Mouse (Mus musculus) liver, embryonic 13.5 days (tissue): Measurements from ENCODE around the gene Slfn9. TPM values are rescaled to one million over a fixed set of nuclear protein-coding genes. Genes with fewer than 3 reads are reported as not detected.
A peak's percentile ranks its signal among the peaks of the same experiment; 100 is the strongest.

ENCODE experiments used
- ATAC-seq: fragments of 200-750 bp; cut with Nextera tagmentation; 2 replicates; pipeline ENCODE4 v1.8.0; 2017; ENCODE audit warnings: low read depth, mild to moderate bottlenecking, moderate number of reproducible peaks, moderate library complexity
- DNase-seq: peaks from one replicate; pipeline ENCODE4 v3.0.0; 2022
- H3K27ac ChIP-seq: fragments of 300-500 bp; sonication (generic); 2 replicates; pipeline ENCODE4 v1.5.1; 2015; ENCODE audit warnings: moderate library complexity, mild to moderate bottlenecking, inconsistent platforms
- H3K27me3 ChIP-seq: fragments of 300-500 bp; sonication (generic); 2 replicates; pipeline ENCODE4 v1.6.1; 2015; ENCODE audit warnings: mild to moderate bottlenecking, inconsistent platforms
- H3K36me3 ChIP-seq: fragments of 300-500 bp; sonication (generic); 2 replicates; pipeline ENCODE4 v1.6.1; 2015; ENCODE audit warnings: mild to moderate bottlenecking, inconsistent platforms
- H3K4me1 ChIP-seq: fragments of 300-500 bp; sonication (generic); replicated peaks from 2 replicates; pipeline ENCODE4 v1.6.1; 2015; ENCODE audit warnings: inconsistent platforms
- H3K4me2 ChIP-seq: fragments of 300-500 bp; sonication (generic); 2 replicates; pipeline ENCODE4 v1.6.1; 2015; ENCODE audit warnings: inconsistent platforms, mild to moderate bottlenecking, moderate library complexity
- H3K4me3 ChIP-seq: fragments of 300-500 bp; sonication (generic); replicated peaks from 2 replicates; pipeline ENCODE4 v1.5.1; 2015; ENCODE audit warnings: mild to moderate bottlenecking, inconsistent platforms
- H3K9ac ChIP-seq: fragments of 300-500 bp; sonication (generic); 2 replicates; pipeline ENCODE4 v1.6.1; 2015; ENCODE audit warnings: mild to moderate bottlenecking, inconsistent platforms
- H3K9me3 ChIP-seq: fragments of 300-500 bp; sonication (generic); replicated peaks from 2 replicates; pipeline ENCODE4 v1.6.1; 2016; ENCODE audit warnings: inconsistent platforms
- WGBS: fragments of 180-500 bp; shearing (Covaris S2); methylation state at CpG from one replicate; pipeline ENCODE4 v1.1.7; 2015; ENCODE audit not compliant: insufficient replicate concordance; 5-methylcytosine and 5-hydroxymethylcytosine counted together
- polyA plus RNA-seq: library from polyadenylated mRNA; unstranded; fragments of >200 nt; fragmentation: Nextera tagmentation; extraction: Ambion mirVana; gene quantifications from 2 replicates; pipeline ENCODE4 v1.2.1, GENCODE M21; 2015

Slfn9 gene
- polyA plus RNA-seq, 1 experiment from 2014 or later, result 5.5 TPM

DNA sequence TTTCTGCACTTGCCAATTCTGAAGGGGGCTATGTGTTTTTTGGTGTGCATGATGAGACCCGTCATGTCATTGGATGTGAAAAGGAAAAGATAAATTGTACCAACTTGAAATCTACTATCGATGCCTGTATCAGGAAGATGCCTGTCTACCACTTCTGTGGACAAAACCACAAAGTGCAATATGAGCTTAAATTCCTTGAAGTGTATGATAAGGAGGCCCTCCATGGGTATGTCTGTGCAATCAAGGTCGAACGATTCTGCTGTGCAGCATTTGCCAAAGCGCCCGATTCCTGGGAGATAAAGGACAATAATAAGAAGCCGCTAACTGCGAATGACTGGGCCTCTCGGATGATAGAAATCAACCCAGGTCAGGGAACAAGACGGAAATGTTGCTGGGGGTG lies 34.7 kb downstream of the Slfn9 start:
- no peaks in the 10 kb centered on the region for H3K9me3 ChIP-seq
- WGBS, result 39% methylated on average over 10 of the region's 10 CpGs
- H3K27me3 ChIP-seq, result peaks cover 51% of the 10 kb centered on the region

DNA sequence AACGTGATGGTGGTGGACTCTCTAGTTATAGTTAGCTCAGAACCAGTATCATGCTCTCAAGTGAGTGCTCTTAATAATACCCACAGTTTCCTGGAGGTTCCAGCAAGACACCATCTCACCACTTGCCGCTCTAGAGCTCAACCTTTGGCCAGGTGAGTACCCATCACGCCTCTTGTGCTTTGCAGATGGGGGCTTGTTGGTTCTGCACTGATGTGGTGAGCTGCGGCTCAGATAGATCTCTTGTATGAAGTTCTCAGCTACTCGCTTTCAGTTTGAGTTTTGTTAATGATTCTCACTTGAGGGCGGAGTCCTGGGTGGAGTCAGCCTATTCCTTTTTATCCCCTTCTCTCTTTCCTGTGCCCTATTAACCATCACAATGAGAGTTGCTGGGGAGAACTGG lies 37.0 kb downstream of the Slfn9 start:
- H3K4me2 ChIP-seq, result no peak overlapping the region
- 62% methylated on average over 6 of the region's 6 CpGs for WGBS
- ATAC-seq (no peak), DNase-seq (no peak)
- H3K9ac ChIP-seq, result no peak overlapping the region
- no peaks in the 10 kb centered on the region for H3K9me3 ChIP-seq
- H3K4me3 ChIP-seq, result no peak overlapping the region
- no peak overlapping the region for H3K27ac ChIP-seq
- H3K4me1 ChIP-seq, result peaks cover 10% of the 10 kb centered on the region
- H3K36me3 ChIP-seq, result no peaks in the 10 kb centered on the region
- H3K27me3 ChIP-seq, result peaks cover 67% of the 10 kb centered on the region

More for the DNA sequence above, 34.7 kb downstream of the Slfn9 start:
- Histone ChIP-seq H3K9ac (no peak overlapping the region), H3K4me1 (peaks cover 6% of the 10 kb centered on the region), H3K4me2 (no peak overlapping the region), H3K4me3 (no peak overlapping the region), H3K27ac (no peak overlapping the region), H3K36me3 (no peaks in the 10 kb centered on the region)
- DNase-seq (no peak), ATAC-seq (no peak)

DNA sequence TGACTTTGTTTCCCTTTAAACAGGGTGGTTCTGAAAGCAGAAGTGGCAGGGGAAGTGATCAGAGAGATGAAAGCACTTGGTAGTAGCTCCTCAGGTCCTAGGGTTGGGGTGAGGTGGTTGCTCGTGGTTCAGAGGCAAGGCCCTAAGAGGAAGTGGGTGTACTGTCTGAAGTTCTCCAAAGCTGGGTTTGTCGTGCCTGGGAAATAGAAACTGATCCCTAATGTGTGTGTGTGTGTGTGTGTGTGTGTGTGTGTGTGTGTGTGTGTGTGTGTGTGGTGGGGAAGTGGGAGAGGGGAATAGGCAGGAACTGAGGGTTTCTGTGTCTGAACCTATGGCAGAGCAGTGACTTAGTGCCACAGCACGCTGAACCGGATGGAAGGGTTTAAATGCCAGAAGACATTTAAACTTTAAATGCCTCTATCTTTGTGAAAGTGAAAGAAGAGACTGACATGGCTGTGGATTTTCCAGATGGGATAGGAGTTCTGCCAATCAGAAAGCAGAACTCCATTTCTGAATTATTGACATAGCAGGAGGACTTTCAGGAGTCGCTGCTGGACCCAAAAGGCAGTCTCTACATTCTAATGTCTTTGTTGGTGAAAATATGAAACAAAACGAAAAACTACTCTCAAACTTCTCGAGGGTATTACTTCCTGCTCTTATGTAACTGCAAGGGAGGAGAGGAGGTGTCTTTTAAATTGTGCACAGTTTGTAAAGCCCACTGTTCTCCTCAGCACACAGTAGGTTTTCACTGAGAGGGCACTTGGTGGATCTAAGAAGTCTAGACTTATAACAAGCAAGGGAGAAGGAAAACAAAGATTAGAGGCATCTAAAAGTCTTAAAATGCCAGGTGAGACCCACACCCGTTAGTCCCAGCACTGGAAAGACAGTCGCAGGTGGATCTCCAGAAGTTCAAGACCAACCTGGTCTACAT lies 38.8 kb downstream of the Slfn9 start:
- no peak overlapping the region for H3K9ac ChIP-seq
- 27% methylated on average over 9 of the region's 9 CpGs for WGBS
- H3K27me3 ChIP-seq, result peaks cover 77% of the 10 kb centered on the region
- H3K4me3 ChIP-seq, result peak overlapping the region; percentile 24; the same call in 1 of the 2 replicates
- H3K4me1 ChIP-seq, result peaks cover 10% of the 10 kb centered on the region
- peak overlapping the region; percentile 45 for H3K4me2 ChIP-seq
- H3K36me3 ChIP-seq, result no peaks in the 10 kb centered on the region
- H3K9me3 ChIP-seq, result no peaks in the 10 kb centered on the region
- DNase-seq (no peak), ATAC-seq (no peak)
- no peak overlapping the region for H3K27ac ChIP-seq

DNA sequence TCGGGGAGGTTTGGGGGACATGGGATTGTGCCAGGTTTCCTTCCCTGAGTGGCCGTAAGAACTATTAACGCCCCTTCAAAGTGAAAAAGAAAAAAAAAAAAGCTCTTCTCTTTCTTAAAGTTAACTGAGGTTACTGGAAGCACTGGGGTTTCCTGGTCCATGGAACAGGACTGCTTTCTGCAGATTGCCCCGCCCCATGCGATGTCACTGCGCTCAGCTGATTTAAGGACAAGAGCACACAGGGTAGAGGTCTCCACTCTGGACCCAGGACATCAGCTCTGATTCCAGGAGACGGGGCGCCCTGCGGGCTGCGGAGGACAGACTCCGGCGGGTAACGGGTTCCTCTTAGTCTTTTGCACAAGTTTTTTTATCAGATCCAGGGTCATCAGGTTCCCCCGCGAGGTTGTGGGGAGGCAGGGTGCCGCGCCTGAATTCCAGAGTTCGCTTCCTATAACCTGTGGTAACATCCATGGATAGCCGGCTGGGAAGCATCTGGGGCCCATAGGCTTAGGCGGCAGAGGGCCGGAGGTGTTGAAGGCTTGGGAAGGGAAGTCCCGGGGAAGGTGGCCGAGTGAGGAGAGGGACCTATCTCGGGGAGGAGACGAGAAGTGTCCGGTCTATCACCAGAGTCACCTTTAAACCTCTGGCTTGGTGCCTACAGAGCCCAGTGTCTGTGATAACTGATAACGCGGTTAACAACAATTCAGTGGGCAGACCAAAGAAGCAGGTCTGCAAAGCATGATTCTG lies 39.6 kb downstream of the Slfn9 start:
- no peak for DNase-seq
- Histone ChIP-seq H3K9me3 (no peaks in the 10 kb centered on the region), H3K4me1 (peaks cover 10% of the 10 kb centered on the region), H3K27ac (no peak overlapping the region; the same call in 1 of the 2 replicates), H3K4me2 (peak overlapping the region; percentile 45), H3K9ac (no peak overlapping the region), H3K4me3 (peak overlapping the region; percentile 24), H3K36me3 (no peaks in the 10 kb centered on the region), H3K27me3 (peaks cover 74% of the 10 kb centered on the region)
- 2% methylated on average over 28 of the region's 28 CpGs for WGBS
- ATAC-seq, result no peak

DNA sequence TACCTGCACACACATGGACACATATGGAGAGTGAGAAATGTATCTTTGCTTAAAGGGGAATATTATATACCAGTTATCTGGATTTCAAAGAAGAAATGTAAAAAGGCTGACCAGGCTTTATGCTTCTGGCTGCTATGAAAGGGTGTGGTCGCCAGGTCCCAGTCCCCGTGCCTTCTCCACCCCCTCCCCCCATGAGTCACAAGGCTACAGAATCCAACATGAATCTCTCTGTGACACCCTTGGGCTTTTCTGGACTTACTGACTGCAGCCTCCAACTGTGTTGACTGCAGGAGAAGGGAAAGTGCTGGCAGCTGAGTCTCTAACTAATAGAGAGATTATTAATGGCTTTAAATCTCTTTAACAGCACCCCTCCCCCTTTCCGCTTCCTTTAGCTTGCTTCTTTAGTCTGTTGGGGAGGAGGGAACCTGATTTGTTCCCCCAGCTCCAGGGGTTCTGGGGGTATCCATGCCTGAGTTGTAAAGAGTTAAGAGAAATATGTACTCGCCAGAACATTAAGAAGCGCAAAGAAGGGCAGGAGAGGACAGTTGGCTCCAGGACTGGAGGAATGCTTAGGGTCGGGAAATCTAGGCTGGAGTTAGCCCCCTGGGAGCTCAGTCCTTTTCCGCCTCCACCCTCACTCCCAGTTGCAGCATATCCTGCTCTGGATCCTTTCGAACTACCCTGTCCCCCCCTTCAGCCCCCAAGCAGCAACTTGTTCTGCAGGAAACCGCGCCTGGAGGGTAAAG lies 40.7 kb downstream of the Slfn9 start, which contains the start of gene Slfn5:
Gene Slfn5, plus strand, starts transcription at position 614 of the 746 bp plus-strand sequence.
- H3K27ac ChIP-seq, result no peak within 1 kb of the TSS; the same call in 1 of the 2 replicates
- peak within 1 kb of the TSS; percentile 24 for H3K4me3 ChIP-seq
- ATAC-seq (no peak), DNase-seq (no peak)
- H3K4me1 ChIP-seq, result peaks cover 10% of the 10 kb centered on the region
- H3K9ac ChIP-seq, result no peak within 1 kb of the TSS
- H3K27me3 ChIP-seq, result peaks cover 64% of the 10 kb centered on the region
- 11% methylated on average over 10 of the region's 10 CpGs for WGBS
- peak within 1 kb of the TSS; percentile 45 for H3K4me2 ChIP-seq
- no peaks in the 10 kb centered on the region for H3K36me3 ChIP-seq
- no peaks in the 10 kb centered on the region for H3K9me3 ChIP-seq

DNA sequence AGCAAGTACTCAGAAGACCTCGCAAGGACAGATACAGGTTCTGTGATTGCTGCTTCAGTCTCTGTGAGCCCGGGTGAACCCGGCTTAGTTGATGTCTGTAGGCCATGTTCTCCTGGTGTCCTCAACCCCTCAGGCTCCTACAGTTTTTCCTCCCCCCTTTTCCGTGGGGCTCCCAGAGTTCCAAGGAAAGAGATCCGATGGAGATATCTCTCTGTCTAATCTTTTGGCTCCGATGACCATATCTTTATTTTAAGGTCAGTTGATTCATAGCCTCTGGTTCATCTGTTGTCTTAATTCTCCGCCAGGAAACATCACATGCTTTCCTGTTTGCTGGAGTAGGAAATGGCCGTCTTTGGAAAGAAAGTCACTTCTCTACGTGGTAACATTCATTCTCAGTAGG lies 42.6 kb downstream of the Slfn9 start:
- Histone ChIP-seq H3K36me3 (no peaks in the 10 kb centered on the region), H3K4me2 (no peak overlapping the region), H3K4me1 (peaks cover 10% of the 10 kb centered on the region), H3K9ac (no peak overlapping the region), H3K27me3 (peaks cover 56% of the 10 kb centered on the region), H3K4me3 (no peak overlapping the region), H3K27ac (no peak overlapping the region), H3K9me3 (no peaks in the 10 kb centered on the region)
- no peak for ATAC-seq
- no peak for DNase-seq
- WGBS, result 46% methylated on average over 9 of the region's 9 CpGs

DNA sequence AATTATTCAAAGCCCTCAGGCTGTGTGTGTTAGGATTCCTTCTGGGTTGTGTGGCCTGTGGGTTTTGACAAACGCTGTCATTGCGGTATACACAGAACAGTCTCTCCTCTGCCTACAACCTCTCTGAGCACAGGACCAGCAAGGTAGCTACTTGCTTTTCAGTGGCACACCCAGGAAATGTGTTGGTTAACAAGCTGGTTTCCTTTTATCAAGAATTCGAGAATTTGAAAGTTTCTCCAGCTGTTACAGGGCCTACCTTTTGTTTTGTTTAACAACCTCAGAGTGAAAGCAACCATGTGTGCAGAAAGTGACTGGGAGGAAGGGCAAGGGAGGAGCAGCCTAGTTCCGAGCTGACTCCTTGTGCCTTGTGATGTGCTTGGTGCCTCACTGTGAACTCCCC lies 44.2 kb downstream of the Slfn9 start:
- ATAC-seq, result no peak
- DNase-seq, result no peak
- no peak overlapping the region for H3K4me2 ChIP-seq
- H3K36me3 ChIP-seq, result no peaks in the 10 kb centered on the region
- H3K9ac ChIP-seq, result no peak overlapping the region
- H3K4me3 ChIP-seq, result no peak overlapping the region
- 53% methylated on average over 4 of the region's 4 CpGs for WGBS
- peaks cover 51% of the 10 kb centered on the region for H3K27me3 ChIP-seq
- H3K9me3 ChIP-seq, result no peaks in the 10 kb centered on the region
- no peak overlapping the region for H3K27ac ChIP-seq
- peaks cover 10% of the 10 kb centered on the region for H3K4me1 ChIP-seq

DNA sequence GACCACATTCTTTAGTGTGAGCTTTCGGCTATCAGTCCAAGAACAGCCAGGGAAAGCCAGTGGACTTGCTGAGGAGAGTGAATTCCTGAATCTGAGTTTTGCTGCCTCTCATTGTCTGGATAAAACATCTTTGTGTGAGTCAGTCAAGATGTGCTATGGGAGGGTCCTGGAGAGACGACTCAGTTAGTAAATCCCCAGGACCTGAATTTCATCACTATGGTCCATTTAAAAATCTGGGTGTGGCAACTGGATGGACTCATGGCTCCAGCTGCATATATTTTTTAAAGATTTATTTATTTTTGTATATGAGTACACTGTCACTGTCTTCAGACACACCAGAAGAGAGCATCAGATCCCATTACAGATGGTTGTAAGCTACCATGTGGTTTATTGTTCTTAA lies 46.0 kb downstream of the Slfn9 start:
- no peaks in the 10 kb centered on the region for H3K9me3 ChIP-seq
- peaks cover 42% of the 10 kb centered on the region for H3K27me3 ChIP-seq
- ATAC-seq (no peak), DNase-seq (no peak)
- H3K9ac ChIP-seq, result no peak overlapping the region
- H3K4me1 ChIP-seq, result no peaks in the 10 kb centered on the region
- WGBS, result 41% methylated on average over 2 of the region's 2 CpGs
- H3K36me3 ChIP-seq, result no peaks in the 10 kb centered on the region
- H3K27ac ChIP-seq, result no peak overlapping the region
- no peak overlapping the region for H3K4me3 ChIP-seq
- no peak overlapping the region for H3K4me2 ChIP-seq

DNA sequence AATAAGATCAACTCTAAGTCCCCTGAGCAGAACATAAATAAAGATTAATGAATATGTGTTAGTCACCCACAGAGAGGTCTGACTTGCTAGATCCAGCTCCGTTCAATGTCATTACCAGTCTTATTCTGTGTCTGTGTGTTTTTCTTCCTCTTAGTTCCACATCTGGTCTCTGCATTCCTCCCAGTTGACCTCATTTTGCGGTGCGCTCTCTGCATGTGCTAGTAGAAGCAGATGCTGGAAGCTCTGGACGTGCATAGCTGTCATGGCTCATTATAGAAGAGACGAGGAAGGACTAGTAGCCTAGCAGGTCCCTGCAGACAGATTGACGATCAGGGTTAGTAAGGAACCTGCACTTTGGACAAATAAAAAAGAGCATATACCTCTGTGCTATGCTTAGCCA lies 48.3 kb downstream of the Slfn9 start:
- Histone ChIP-seq H3K4me2 (no peak overlapping the region), H3K27ac (no peak overlapping the region), H3K4me1 (no peaks in the 10 kb centered on the region), H3K9ac (no peak overlapping the region), H3K36me3 (no peaks in the 10 kb centered on the region), H3K9me3 (no peaks in the 10 kb centered on the region), H3K4me3 (no peak overlapping the region), H3K27me3 (peaks cover 40% of the 10 kb centered on the region)
- DNase-seq (no peak), ATAC-seq (no peak)
- 54% methylated on average over 6 of the region's 6 CpGs for WGBS

DNA sequence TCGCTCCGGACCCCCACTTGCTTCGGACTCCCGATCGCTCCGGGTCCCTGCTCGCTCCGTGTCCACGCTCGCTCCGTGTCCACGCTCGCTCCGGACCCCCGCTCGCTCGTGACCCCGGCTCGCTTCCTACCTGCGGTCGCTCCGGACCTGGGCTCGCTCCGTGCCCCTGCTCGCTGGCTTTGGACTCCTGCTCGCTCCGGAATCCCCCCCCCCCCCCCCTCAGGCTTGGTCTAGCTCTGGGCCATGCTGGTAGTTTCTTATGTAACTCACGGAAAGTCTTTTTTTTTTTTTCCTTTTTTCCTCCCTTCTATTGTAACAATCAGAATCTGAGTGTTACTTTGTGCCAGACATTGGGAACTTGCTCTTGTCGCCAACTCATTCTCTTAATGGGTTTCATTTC lies 58.4 kb downstream of the Slfn9 start:
- peak overlapping the region; percentile 49 for H3K4me3 ChIP-seq
- H3K27me3 ChIP-seq, result peaks cover 97% of the 10 kb centered on the region
- ATAC-seq (no peak), DNase-seq (no peak)
- no peaks in the 10 kb centered on the region for H3K4me1 ChIP-seq
- WGBS, result 3% methylated on average over 28 of the region's 29 CpGs
- peak overlapping the region; percentile 66 for H3K4me2 ChIP-seq
- H3K9ac ChIP-seq, result no peak overlapping the region
- H3K36me3 ChIP-seq, result no peaks in the 10 kb centered on the region
- no peak overlapping the region for H3K27ac ChIP-seq
- no peaks in the 10 kb centered on the region for H3K9me3 ChIP-seq
